Mouse (Mus musculus): ENCODE data around the gene Tbc1d14.

Gene Tbc1d14

GRCm38 (mm10) chr5:36593176-36593575 lies at the start of gene Tbc1d14:
TSS of gene Tbc1d14 (minus strand) at chr5:36593276.
- no peak for DNase-seq (ENCODE audit: low read depth in 1 of 2, low spot score in 2 of 2)

GRCm38 (mm10) chr5:36625612-36626011 lies 32.5 kb upstream of the Tbc1d14 start:
- no peak for DNase-seq (ENCODE audit: low read depth in 1 of 2, low spot score in 2 of 2)

GRCm38 (mm10) chr5:36623670-36624069 lies 30.6 kb upstream of the Tbc1d14 start:
- DNase-seq (ENCODE audit: low read depth in 1 of 2, low spot score in 2 of 2): no peak

GRCm38 (mm10) chr5:36621058-36621449 lies 28.0 kb upstream of the Tbc1d14 start:
- no peak for DNase-seq (ENCODE audit: low read depth in 1 of 2, low spot score in 2 of 2)

- DNase-seq (ENCODE audit: low read depth in 1 of 2, low spot score in 2 of 2): no peak
Observed at GRCm38 (mm10) chr5:36620409-36621057, 27.5 kb upstream of the Tbc1d14 start.

GRCm38 (mm10) chr5:36618890-36619289 lies 25.8 kb upstream of the Tbc1d14 start:
- DNase-seq (ENCODE audit: low read depth in 1 of 2, low spot score in 2 of 2): no peak

- DNase-seq (ENCODE audit: low read depth in 1 of 2, low spot score in 2 of 2): no peak
Observed at GRCm38 (mm10) chr5:36618356-36618755, 25.3 kb upstream of the Tbc1d14 start.

- no peak for DNase-seq (ENCODE audit: low read depth in 1 of 2, low spot score in 2 of 2)
Observed at GRCm38 (mm10) chr5:36614124-36614523, 21.0 kb upstream of the Tbc1d14 start.

GRCm38 (mm10) chr5:36608939-36609499 lies 15.9 kb upstream of the Tbc1d14 start:
- DNase-seq (ENCODE audit: low read depth in 1 of 2, low spot score in 2 of 2): no peak

- DNase-seq (ENCODE audit: low read depth in 1 of 2, low spot score in 2 of 2): no peak
Observed at GRCm38 (mm10) chr5:36603031-36603430, 10.0 kb upstream of the Tbc1d14 start.

GRCm38 (mm10) chr5:36602028-36602427 lies 9.0 kb upstream of the Tbc1d14 start:
- no peak for DNase-seq (ENCODE audit: low read depth in 1 of 2, low spot score in 2 of 2)

GRCm38 (mm10) chr5:36601492-36601891 lies 8.4 kb upstream of the Tbc1d14 start:
- DNase-seq (ENCODE audit: low read depth in 1 of 2, low spot score in 2 of 2): no peak

- DNase-seq (ENCODE audit: low read depth in 1 of 2, low spot score in 2 of 2): no peak
Observed at GRCm38 (mm10) chr5:36598883-36599282, 5.8 kb upstream of the Tbc1d14 start.

GRCm38 (mm10) chr5:36597653-36598052 lies 4.6 kb upstream of the Tbc1d14 start:
- no peak for DNase-seq (ENCODE audit: low read depth in 1 of 2, low spot score in 2 of 2)

- DNase-seq (ENCODE audit: low read depth in 1 of 2, low spot score in 2 of 2): no peak
Observed at GRCm38 (mm10) chr5:36596225-36596624, 3.1 kb upstream of the Tbc1d14 start.

- no peak for DNase-seq (ENCODE audit: low read depth in 1 of 2, low spot score in 2 of 2)
Observed at GRCm38 (mm10) chr5:36595115-36595514, 2.0 kb upstream of the Tbc1d14 start.

GRCm38 (mm10) chr5:36594344-36594743 lies 1.3 kb upstream of the Tbc1d14 start:
- DNase-seq (ENCODE audit: low read depth in 1 of 2, low spot score in 2 of 2): no peak

GRCm38 (mm10) chr5:36590499-36590920 lies 2.6 kb downstream of the Tbc1d14 start:
- DNase-seq (ENCODE audit: low read depth in 1 of 2, low spot score in 2 of 2): no peak

GRCm38 (mm10) chr5:36584299-36584698 lies 8.8 kb downstream of the Tbc1d14 start:
- no peak for DNase-seq (ENCODE audit: low read depth in 1 of 2, low spot score in 2 of 2)

- DNase-seq (ENCODE audit: low read depth in 1 of 2, low spot score in 2 of 2): peak; percentile 99
Observed at GRCm38 (mm10) chr5:36581924-36582642, 11.0 kb downstream of the Tbc1d14 start.

- DNase-seq (ENCODE audit: low read depth in 1 of 2, low spot score in 2 of 2): no peak
Observed at GRCm38 (mm10) chr5:36581259-36581923, 11.7 kb downstream of the Tbc1d14 start.

GRCm38 (mm10) chr5:36579967-36580366 lies 13.1 kb downstream of the Tbc1d14 start:
- no peak for DNase-seq (ENCODE audit: low read depth in 1 of 2, low spot score in 2 of 2)

Measured in monocyte, adult 2 months (primary cell).